Mouse (Mus musculus): ENCODE data around the gene Myadml2. TPM values are rescaled to one million over a fixed set of nuclear protein-coding genes. Genes with fewer than 3 reads are reported as not detected.
A peak's percentile ranks its signal among the peaks of the same experiment; 100 is the strongest.

Myadml2 gene
- total RNA-seq, 2 experiments from 2014 or later: 1.4 to 3.8 TPM

DNA sequence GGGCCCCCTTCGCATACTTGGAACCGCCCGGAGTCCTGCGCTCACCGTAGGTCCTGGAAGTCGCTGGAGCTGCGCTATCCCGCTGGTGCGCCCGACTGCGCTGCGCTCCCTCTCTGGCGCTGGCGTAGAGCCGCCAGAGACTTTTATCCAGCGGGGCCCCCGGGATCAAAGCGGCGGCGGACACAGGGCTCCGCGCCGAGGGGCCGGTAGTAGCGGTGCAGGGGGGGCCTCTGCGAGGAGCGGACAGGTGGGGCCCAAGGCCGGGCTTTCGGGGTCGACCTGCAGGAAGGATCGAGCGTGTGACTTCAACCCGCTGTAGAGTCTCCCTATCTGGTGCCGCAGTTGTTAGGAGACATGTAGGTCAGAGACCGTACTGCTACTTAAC lies 13.1 kb upstream of the Myadml2 start, which contains the start of gene Notum:
Gene Notum (minus strand): TSS at position 100 of the 385 bp plus-strand sequence.
- DNase-seq (ENCODE audit: low spot score in 2 of 2): no peak

DNA sequence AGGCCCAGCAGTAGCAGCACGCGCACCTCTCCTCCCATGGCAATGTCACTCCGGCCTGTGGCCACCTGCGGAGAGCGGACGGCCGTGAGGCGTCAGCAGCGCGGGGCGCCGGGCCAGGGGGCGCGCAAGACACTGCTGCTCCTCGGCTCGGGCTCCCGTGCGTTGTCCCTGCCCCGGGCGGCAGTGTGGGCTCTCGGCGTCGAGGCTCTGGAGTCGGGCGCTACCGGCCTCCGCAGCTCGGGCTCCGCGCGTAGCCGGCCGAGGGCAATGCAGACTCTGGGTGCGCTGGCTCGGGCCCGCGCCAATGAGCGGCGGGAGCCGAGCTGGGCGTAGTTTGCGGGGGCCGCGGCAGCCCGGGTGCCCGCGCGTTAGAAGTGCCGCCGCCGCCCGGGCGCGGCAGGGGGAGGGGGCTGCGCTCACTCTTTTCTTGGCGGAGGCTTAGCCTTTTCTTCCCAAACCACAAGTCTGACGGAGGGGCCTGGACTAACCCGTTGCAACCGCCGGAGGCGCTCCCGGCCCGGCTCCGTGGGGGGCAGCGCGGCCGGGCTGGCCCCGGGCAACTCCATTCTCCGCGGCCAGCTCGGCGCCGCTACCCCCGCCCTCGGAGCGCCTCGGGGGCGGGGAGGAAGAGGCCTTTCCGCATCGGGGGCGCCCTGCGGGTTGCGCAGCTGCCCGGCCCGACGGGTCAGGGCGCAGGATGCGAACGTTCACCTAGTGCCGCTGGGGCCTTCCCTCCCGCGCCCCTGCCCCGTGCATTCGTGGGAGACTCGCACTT lies 12.5 kb upstream of the Myadml2 start:
- no peak for DNase-seq (ENCODE audit: low spot score in 2 of 2)

DNA sequence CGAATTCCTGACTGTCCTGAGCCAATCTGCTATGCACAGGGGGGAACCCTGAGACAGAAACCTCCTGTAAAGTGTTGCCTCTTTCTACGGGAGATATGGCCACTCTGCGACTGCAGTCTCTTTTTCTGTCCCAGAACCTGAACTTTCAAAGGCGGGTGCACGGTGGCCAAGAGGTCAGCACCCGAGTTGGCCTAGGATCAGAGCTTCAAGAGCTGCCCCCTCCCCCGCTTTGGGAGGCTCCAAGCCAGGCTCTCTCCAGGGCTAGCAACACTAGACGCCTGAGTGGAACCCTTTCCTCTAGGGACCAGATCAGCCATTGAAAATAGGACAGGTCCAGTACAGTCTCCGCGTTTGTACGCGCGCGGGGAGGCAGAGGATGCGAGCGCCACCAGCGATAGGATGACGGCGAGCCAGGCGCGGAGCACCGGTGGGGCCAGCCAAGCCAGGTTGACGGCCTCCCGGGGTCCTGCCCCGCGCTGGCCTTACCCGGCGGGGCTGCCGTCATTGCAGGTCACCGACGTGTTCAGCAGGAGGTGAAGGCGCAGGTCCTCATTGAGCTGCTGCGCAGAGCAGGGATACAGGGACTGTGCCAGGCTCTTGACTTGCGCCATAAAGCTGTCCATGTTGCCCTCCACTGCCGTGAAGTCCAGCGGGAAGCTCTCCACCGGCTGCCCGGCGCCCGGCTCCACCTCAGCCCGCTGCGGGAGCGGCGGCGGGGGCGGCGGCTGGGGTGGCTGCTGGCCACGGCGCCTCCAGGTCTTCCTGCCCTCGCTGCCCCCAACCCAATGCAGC lies 11.7 kb upstream of the Myadml2 start:
- no peak for DNase-seq (ENCODE audit: low spot score in 2 of 2)

DNA sequence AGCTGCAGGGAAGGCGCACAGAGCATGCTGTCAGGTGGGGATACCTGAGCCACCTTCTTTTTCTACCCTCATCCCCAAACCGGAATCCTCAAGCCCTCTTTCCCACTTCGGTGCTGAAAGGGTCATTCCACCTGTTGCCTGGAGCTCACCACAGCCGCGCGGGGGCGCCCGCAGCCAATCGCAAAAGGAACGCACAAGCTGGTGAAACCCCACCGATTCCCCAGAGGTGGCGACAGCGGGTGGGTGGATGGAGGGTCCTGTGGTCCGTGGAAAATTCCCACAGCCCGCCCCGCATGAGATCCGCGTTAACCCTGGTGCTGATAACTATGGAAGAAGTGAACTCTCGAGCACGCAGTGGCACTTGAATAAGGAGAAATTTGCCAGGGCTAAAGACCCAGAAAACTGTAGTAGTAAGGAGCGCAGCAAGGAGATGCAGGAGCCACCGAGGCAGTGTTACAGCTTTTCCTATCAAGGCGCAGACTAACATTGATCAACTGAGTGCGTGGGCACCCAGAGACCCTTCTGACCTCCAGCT lies 11.0 kb upstream of the Myadml2 start:
- DNase-seq (ENCODE audit: low spot score in 2 of 2): peak; percentile 58 to 83

DNA sequence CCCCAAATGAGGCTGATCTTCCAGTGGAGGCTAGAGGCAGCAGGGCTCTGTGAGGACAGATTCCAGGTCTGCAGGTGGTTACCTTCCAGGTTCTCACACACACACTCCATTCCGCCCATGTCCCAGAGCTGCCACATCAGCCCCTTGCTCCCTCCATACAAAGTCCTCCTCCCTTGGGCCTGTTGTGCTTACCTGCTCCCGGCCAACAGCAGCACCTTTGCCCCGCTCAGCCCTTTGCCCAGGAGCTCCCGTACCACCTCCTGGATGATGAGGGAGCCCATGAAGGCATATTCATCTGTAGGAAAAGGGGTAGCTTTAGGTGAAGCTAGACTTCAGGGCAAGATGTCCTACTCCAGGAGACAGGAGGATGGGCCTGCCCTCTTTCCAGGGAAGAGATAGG lies 9.3 kb upstream of the Myadml2 start:
- no peak for DNase-seq (ENCODE audit: low spot score in 2 of 2)

DNA sequence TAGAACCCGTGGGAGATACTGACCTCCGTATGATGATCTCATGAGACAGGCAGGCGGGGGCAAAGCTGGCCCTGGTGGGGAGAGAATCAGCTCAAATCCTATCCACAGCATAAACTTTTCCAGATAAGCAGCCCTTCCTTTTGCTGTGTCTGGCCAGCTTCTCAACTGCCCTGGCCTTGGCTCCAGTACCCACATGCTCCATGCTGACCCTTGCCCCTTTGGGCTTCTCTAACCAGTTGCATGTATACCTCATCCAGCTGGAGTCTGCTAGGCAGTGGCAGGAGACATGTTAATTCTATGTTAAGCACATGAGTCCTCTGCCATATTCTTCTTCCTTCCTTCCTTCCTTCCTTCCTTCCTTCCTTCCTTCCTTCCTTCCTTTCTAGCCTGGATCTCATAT lies 6.8 kb upstream of the Myadml2 start:
- DNase-seq (ENCODE audit: low spot score in 2 of 2): no peak

- DNase-seq (ENCODE audit: low spot score in 2 of 2): no peak
These were observed 3.9 kb upstream of the Myadml2 start for GRCm38 (mm10) chr11:120651872-120652271.

DNA sequence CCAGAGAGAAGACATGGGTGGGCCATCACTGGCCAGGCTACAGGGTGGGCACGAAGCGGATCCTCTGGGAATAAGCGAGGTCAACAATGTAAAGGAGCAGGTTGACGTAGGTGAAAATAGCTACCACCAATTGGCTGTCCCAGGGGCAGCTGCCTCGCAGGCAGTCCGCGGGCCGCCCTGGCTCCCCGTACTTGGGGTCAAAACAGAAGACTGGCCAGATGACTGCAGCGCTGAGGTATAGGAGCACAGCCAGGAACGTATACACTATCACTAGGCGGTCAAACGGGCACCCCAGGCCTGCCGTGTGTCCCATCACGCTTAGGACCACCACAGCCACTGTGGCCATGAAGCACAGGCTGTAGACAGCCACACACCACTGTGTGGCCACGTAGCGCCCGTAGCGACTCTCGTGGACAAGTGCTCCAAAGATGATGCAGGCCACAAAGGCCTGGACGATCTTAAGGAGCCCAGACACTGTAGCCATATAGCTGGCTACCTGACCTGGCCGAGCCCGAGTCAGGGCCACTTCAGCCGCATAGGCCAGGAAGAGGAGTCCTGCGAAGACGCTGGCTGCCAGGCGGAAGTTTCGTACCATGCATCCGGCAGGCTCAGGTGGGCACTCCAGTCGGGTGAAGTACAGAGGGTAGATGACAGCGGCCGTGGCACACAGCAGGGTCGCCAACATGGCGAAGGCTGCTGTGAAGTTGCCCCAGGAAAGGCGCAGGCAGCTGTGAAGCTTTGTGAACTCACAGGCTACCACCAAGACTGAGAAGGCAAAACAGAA lies 719 bp downstream of the Myadml2 start:
- DNase-seq (ENCODE audit: low spot score in 2 of 2): no peak

DNA sequence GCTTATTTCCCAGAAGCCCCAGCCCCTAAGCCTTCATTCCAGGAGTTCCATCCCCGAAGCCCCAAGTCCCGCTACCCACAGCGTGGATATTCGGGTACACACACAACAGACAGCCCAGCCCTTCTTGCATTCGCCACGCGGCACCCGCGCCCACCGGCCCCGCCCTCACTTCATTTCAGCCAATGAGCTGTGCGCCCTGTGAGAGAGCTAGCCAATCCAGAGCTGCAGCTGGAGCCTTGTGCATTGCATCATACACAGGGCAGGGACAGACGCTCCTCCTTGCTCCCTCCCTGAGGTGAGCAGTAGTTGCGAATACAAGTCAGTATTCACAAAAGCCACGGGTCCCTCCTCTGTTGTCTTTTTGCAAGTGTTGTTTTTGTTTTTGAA lies 4.4 kb downstream of the Myadml2 start, which contains the start of gene Pycr1:
Gene Pycr1 (minus strand): TSS at position 169 of the 387 bp plus-strand sequence.
- peak; percentile 85 to 91 for DNase-seq (ENCODE audit: low spot score in 2 of 2)

DNA sequence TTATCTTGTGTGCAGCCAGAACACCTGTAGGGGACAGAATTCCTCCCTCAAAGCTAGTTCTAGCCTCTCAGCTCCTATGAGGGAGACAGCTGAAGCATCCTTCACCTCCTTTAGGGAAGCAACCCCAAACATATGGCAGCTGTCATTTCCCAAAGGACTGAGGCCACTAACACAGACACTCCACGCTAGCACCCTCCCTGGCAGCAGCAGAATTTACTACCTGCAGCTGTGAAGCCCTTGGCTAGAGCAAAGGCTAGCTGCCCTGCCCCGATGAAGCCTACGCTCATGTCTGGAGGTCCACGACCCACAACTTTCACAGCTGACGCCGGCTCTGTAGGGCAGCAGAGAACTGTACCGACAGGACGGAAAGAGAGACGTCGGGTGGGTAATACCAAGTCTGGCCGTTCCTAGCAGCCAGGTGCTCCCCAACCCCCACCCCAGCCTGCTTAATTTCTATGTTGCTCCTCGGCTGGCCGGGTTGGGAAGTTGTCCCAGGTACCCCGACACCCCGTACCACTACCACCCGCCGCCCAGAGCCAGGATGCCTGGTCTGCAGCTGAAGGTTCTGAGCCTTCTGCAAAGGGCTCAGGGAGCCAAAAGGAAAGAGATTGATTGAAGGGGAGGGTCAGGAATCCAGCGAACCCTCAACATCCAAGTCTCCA lies 4.9 kb downstream of the Myadml2 start:
- no peak for DNase-seq (ENCODE audit: low spot score in 2 of 2)

- no peak for DNase-seq (ENCODE audit: low spot score in 2 of 2)
These were observed 6.1 kb downstream of the Myadml2 start for GRCm38 (mm10) chr11:120641869-120642268.

DNA sequence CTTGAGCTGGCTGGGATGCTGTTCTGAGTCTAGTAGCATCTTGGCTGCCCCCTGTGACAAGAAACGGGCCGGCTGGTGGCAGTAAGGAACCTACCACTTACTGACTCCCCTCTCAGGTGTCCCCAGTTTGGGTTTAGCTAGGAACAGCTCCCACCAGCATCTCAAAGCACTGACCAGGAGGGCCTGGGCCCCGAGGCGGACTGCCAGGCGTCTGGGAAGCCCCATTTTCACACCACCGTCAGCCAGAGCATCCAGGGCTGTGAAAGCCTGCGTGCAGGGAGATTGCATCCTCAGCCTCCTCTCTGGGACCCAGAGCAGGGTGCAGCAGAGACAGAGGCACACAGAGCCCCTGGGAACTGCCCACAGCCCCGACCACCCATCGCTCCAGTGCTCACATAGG lies 6.7 kb downstream of the Myadml2 start:
- DNase-seq (ENCODE audit: low spot score in 2 of 2): no peak

GRCm38 (mm10) chr11:120634810-120635209 lies 13.1 kb downstream of the Myadml2 start:
- no peak for DNase-seq (ENCODE audit: low spot score in 2 of 2)

GRCm38 (mm10) chr11:120633520-120634343 lies 14.2 kb downstream of the Myadml2 start, which contains the start of gene Mafg:
Mafg (minus strand) TSS chr11:120633600.
- DNase-seq (ENCODE audit: low spot score in 2 of 2): peak; percentile 84 to 88

GRCm38 (mm10) chr11:120632559-120633519 lies 15.1 kb downstream of the Myadml2 start:
- DNase-seq (ENCODE audit: low spot score in 2 of 2): peak in 1 of 2 experiments; percentile 59

DNA sequence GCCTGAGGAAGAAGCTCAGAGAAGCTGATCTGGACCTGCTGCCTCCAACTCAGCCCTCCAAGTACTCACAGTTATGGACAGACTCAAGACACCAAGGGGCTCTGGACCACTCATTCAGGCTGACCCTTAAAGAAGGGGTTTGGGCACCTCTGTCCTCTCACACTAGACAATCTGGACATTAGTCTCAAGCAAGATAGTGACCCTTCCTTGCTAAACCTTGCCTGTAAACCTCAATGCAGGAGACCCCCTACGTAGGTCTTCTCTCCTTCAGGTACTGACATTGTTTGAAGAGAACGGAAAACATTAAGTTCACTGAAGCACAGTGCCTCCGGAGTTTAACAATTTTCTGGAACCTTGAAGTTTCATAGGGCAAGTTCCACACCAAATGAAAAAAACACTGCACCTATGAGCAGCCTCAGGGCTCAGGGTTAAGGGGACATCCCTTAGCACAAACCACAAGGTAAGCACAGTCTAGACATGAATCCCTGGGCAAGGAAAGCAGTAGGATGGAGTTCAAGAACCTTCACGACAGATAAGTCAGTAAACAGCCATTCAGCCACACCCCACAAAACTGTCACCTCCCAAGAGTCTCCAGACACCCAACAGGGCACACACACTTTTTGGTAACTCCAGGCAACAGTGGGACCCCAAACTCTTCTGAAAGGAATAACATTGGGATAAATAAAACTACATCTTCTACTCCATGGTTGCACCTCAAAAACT lies 16.1 kb downstream of the Myadml2 start:
- DNase-seq (ENCODE audit: low spot score in 2 of 2): no peak

DNA sequence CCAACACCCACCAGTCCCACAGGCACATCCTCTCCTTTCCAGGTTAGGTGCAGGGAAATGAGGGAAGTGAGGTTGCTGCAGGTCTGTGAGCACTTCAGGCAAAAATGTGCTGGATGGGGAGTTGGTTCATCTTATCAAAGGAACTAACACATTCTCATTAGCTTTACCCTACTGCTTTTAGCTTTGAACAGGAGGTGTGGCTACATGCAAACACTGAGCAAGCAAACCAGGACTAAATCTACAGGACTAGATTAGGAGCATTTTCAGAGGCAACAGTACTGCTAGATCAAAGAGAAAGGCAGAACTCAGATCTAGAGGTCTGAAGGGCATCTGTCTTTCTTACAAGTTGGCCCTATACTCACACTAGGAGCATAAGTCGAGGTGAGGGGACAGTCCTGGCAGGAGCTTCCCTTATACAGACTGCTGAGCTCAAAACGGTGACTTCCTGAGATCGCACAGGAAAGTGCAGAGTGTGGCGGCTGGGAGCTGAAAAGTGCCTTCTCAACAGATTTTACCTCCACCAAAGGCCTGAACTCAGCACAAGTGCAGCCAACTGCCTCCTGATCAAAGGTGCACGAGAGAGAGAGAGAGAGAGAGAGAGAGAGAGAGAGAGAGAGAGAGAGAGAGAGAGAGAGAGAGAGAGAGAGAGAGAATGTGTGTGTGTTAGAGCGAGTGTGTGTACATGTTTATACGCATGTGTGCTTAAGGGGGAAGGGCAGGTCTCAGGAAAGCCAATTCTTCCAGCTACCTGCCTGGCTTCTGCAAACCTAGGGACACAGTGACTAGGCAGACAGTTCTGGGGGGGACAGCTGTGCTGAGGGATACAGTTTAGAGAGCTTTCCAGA lies 16.9 kb downstream of the Myadml2 start:
- no peak for DNase-seq (ENCODE audit: low spot score in 2 of 2)
